Mouse (Mus musculus): ENCODE results near the gene Pvalb.

Gene Pvalb

DNA sequence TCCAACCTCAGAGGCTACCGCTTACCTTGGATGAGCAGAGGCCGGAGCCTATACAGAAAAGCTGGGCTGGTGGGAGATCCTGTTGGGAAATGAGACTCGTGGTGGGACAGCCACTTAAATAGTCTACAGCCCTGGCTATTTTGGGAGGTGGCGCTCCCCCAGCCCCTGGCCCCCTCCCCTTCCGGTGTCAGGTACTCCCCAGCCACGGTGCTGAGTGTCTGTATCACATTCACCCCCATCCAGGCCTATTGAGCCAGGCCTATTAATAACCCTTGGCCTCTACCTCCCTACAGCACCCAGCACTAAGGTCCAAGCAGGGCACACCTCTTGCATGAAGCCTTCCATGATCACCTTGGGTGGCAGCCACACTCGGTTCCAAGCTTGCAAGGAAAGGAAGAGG, at the start of gene Pvalb:
Pvalb (minus strand) TSS at position 89 of the 400 bp plus-strand sequence.
- DNase-seq (ENCODE audit: inconsistent ontology term) = no peak

GRCm38 (mm10) chr15:78254751-78255150, 48.6 kb upstream of the Pvalb start:
- DNase-seq (ENCODE audit: inconsistent ontology term) = peak; percentile 27

- DNase-seq (ENCODE audit: inconsistent ontology term) = no peak
Observed at GRCm38 (mm10) chr15:78248410-78248809, 42.2 kb upstream of the Pvalb start.

DNA sequence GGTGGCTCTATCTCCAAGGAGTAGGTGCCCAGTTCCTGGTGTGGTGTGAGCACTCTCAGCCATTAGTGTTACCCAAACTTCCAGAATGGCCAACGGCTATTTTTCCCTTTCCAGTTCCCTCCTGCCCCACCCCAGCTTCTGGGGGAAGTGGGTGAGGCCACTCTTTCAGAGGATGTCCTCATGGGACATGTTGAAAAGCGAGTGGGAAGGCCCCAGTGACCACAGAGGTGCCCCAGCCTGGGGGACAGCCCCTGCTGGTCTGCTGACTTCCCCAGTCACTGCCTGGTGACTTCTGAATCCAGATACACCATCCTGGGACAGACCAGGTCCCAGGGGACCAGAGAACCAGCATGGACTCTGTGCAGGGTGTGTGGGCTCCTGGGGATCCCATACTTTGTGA, 41.5 kb upstream of the Pvalb start:
- no peak for DNase-seq (ENCODE audit: inconsistent ontology term)

- no peak for DNase-seq (ENCODE audit: inconsistent ontology term)
Observed at GRCm38 (mm10) chr15:78246143-78247116, 40.2 kb upstream of the Pvalb start.

DNA sequence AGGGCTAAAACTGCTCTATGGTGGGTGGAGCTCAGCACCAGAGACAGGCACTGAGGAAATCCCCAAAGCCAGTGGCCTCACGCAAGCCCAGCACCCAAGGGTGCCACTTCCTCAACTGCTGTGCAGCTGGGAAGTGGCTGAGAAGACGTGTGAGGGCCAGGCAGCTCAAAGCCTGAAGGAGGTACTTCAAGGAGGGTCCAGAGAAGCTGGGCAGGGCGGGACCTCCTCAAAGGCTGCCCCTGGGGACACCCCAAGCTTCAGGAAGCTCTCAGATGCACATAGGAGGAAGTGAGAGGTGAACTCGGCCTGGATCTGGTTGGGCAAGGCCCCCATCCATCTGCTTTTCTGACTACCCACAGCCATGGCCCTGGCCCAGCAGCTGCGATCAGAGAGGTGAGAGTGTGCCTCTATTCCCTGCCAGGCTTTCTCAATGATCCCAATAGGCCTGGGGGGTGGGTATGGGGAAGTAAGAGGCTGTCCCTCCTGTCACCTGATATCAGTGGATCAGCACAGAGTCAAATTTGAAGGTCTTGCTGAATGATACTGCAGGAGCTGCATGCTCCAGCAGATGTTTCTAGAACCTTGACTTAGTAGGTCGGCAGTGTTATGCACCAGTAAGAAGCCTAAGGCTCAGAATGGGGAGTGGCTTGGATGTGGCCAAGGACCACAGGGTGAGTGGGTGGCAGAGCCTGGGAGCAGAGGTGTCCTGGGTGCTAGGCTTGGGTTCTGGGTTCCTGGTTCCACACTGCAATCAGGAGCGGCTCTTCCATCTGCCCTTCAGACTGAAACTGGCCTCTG, 38.7 kb upstream of the Pvalb start, which contains the start of gene Ncf4:
Ncf4 (plus strand) TSS at position 107 of the 798 bp plus-strand sequence.
- DNase-seq (ENCODE audit: inconsistent ontology term) = no peak

- no peak for DNase-seq (ENCODE audit: inconsistent ontology term)
Observed at GRCm38 (mm10) chr15:78243774-78244173, 37.6 kb upstream of the Pvalb start.

DNA sequence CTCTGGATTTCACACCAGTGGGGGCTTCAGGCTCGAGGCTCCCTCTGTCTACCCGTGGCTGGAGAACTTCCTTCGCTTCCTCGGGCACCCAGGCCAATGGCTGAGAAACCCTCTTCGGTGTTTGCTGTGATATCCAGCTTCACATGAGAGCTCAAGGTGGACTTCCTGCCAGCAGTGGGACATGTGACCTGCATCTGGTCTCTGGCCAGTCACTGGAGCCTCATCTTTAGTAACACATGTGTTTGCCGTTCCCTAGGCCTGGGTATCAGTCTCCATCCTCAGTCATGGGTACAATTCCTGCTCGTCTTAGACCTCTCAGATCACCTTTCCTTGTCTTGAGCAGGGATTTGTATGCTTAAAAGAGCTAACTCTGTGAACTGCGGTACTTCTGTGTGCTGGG, 36.9 kb upstream of the Pvalb start:
- no peak for DNase-seq (ENCODE audit: inconsistent ontology term)

- no peak for DNase-seq (ENCODE audit: inconsistent ontology term)
Observed at GRCm38 (mm10) chr15:78241335-78241734, 35.1 kb upstream of the Pvalb start.

DNA sequence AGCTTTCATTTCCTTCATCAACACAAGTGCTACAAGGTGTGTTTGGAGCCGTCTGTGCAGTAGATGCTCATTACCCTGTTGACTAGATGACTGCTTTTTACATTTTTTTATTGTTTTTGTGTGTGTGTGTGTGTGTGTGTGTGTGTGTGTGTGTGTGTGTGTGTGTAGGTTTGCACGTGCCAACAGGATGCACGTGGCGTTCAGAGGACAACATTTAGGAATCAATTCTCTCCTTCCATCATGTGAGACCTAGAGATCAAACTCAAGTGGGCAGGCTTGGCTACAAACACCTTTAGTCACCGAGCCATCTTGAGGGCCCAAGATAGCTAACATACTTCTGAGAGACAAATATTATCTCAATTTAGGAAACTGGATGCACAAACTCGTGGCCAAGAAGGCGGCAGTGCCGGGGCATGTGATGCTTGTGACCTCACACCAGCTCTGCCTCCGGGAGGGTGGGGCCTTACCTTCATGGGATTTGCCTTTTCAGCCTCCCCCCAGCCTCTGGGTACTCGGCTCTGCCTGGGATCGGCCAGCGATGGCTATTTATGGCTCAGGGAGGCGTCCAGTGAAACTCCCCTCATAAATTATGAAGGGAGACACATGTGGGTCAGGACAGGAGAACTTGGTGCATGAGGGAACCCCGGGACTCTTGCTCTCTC, 33.9 kb upstream of the Pvalb start:
- no peak for DNase-seq (ENCODE audit: inconsistent ontology term)

GRCm38 (mm10) chr15:78239453-78239852, 33.3 kb upstream of the Pvalb start:
- peak; percentile 60 for DNase-seq (ENCODE audit: inconsistent ontology term)

GRCm38 (mm10) chr15:78234823-78235509, 28.8 kb upstream of the Pvalb start:
- no peak for DNase-seq (ENCODE audit: inconsistent ontology term)

- no peak for DNase-seq (ENCODE audit: inconsistent ontology term)
Observed at GRCm38 (mm10) chr15:78231346-78232331, 25.4 kb upstream of the Pvalb start.

GRCm38 (mm10) chr15:78227816-78228215, 21.6 kb upstream of the Pvalb start:
- no peak for DNase-seq (ENCODE audit: inconsistent ontology term)

GRCm38 (mm10) chr15:78215269-78215668, 9.1 kb upstream of the Pvalb start:
- peak; percentile 50 for DNase-seq (ENCODE audit: inconsistent ontology term)

GRCm38 (mm10) chr15:78211367-78211766, 5.2 kb upstream of the Pvalb start:
- no peak for DNase-seq (ENCODE audit: inconsistent ontology term)

GRCm38 (mm10) chr15:78210203-78210602, 4.0 kb upstream of the Pvalb start:
- DNase-seq (ENCODE audit: inconsistent ontology term) = no peak

DNA sequence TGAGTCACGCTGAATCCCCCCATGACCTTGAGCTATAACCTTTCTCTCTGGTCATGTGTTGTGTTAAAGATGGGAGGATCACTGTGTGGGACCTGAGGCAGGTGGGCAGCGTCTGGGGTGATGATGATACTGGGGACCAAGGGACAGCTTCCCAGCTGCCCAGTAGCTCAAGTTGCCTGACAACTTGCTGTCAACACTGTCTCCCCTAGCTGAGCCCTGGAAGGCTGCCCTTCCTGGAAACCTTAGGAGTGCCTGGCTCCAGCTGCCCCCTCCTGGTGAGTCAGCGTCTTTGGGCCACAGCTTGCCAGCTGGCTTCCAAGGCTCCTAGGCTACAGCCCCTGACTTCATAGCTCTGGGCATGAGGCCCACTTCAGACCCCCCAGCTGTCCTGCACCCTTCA, 1.0 kb downstream of the Pvalb start:
- DNase-seq (ENCODE audit: inconsistent ontology term) = peak; percentile 62

GRCm38 (mm10) chr15:78204053-78204847, 1.9 kb downstream of the Pvalb start:
- peak; percentile 74 for DNase-seq (ENCODE audit: inconsistent ontology term)
